Mouse (Mus musculus) 416B (cell line): Measurements from ENCODE around the gene Mapk10.

Source experiments
- DNase-seq: peaks from one replicate; pipeline ENCODE4 v3.0.0; 2011; ENCODE audit warnings: low read depth

Gene Mapk10

DNA sequence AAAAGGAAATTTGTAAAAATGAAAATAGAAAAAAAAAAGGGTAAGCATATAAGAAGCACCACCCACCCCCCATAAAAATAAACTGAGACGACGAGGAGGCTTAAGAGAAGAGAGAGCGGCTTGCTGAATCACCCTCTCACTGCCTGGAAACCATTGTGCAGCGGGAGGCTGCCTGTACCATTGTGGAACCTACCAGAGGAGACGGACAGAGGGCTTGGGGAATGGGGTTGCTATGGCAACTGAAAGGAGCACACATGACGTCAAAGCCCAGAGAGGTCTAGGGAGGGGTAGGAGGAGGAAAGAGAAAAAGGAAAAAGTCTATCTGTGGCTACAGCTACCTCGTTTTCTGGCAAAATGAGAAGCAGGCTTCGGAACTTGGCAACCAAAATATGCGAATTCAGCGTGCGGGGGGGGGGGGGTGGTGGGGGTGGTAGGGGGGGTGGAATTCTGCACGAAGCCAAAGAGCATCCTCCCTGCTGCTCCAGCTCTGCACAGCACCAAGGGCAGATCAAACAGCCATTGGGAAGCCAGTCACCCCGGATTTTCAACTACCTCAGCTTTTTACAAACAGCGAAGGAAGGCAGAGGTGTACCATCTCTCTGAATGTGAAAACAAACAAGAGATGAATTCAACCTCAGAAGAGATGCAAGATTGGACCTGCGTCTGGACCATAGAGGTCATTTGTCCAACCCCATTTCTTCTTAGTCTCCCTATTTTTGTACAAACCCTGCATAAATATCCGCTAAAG is at the start of gene Mapk10:
Gene Mapk10, minus strand, starts transcription at position 234 of the 748 bp plus-strand sequence.
- no peak for DNase-seq

- no peak for DNase-seq
Observed at GRCm38 (mm10) chr5:103256144-103256543, 45.0 kb upstream of the Mapk10 start.

- DNase-seq, result no peak
Observed at GRCm38 (mm10) chr5:103242430-103242829, 31.3 kb upstream of the Mapk10 start.

- DNase-seq, result no peak
Observed at GRCm38 (mm10) chr5:103231822-103232221, 20.7 kb upstream of the Mapk10 start.

DNA sequence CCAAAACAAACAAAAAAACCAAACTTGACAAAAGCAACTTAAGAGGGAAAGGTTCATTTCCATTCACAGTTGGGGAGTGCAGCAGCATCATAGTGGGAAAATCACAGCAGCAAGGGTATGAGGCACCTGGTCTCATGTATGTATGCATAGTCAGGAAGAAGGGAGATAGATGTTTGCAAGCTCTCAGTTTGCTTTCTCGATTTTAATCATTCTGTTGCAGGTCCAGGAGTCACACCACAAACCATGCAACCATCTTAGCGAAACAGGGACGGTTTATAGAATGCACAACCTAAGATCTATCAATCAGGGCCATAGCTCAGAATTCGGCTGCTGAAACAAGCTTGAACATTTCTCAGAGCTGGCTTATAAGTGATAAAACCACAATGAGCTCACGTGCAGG is 19.2 kb upstream of the Mapk10 start:
- no peak for DNase-seq

- no peak for DNase-seq
Observed at GRCm38 (mm10) chr5:103229321-103229720, 18.2 kb upstream of the Mapk10 start.

- no peak for DNase-seq
Observed at GRCm38 (mm10) chr5:103221997-103222396, 10.9 kb upstream of the Mapk10 start.

DNA sequence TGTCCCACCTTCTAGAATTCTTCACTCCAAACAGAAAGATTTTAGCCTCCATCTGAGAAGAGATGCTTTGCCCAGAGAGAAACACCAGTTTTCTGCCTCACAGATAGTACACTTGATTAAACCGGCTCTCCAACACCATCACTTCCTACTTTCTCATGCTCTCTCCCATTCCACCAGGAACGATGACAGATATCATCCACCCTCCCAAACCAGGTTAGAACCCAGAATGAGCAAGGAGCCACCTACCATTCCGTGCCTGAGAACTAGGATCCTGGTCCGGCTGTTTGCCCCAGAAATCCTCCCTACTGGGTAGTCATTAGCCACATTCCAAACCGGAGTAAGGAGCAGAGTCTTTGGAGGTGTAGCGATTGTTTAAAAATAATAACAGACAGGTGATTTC is 490 bp downstream of the Mapk10 start:
- no peak for DNase-seq

GRCm38 (mm10) chr5:103210018-103210417 is 1.1 kb downstream of the Mapk10 start:
- no peak for DNase-seq

- no peak for DNase-seq
Observed at GRCm38 (mm10) chr5:103209486-103209885, 1.6 kb downstream of the Mapk10 start.

- no peak for DNase-seq
Observed at GRCm38 (mm10) chr5:103208869-103209268, 2.3 kb downstream of the Mapk10 start.

- no peak for DNase-seq
Observed at GRCm38 (mm10) chr5:103208021-103208511, 3.1 kb downstream of the Mapk10 start.

DNA sequence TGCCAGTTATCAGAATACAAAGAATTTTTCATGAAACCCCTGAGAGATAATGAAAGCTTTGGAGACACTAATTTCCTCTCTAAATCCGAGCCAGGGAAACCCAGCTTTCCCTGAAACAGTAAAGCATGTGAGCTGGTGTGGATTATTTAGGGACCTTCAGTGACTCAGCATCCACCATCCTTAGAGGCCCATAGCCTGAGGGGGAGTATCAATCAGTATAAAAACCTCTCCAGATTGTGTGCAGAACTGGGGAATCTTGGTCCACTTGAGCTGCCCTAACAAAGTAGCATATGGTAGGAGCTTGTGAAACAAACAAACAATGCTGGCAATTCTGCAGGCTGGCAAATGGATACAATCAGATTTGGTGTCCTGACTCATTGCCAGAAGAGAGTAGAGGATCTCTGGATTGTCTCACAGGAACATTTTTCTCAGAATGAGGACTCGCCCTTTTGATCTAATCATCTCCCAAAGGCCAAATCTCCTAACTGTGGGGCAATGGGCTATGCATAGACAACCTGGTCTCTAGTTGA is 13.3 kb downstream of the Mapk10 start:
- no peak for DNase-seq

- no peak for DNase-seq
Observed at GRCm38 (mm10) chr5:103194549-103194948, 16.6 kb downstream of the Mapk10 start.

- DNase-seq, result no peak
Observed at GRCm38 (mm10) chr5:103193700-103194099, 17.4 kb downstream of the Mapk10 start.

GRCm38 (mm10) chr5:103191577-103191976 is 19.6 kb downstream of the Mapk10 start:
- DNase-seq, result no peak

- no peak for DNase-seq
Observed at GRCm38 (mm10) chr5:103184256-103184655, 26.9 kb downstream of the Mapk10 start.

- DNase-seq, result no peak
Observed at GRCm38 (mm10) chr5:103181622-103182021, 29.5 kb downstream of the Mapk10 start.

- no peak for DNase-seq
Observed at GRCm38 (mm10) chr5:103177010-103177409, 34.1 kb downstream of the Mapk10 start.

DNA sequence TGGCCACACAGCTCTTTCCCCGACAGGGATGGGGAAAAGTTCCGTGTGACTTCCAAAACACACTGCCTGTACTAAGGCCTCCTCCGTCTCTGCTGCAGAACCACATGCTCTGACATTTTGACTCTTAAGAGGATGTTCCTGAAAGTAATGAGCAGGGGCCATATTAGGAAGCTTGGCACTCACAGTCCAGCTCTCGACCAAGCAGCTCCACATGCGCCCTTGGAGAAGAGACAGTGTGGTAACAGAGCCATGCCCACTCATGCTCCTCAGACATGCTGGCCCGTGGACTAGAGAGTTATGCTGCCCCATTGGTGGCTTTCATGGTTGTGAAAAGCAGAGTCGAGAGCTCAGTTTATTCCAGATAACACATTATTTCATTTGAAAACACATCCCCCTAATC is 35.1 kb downstream of the Mapk10 start:
- no peak for DNase-seq

DNA sequence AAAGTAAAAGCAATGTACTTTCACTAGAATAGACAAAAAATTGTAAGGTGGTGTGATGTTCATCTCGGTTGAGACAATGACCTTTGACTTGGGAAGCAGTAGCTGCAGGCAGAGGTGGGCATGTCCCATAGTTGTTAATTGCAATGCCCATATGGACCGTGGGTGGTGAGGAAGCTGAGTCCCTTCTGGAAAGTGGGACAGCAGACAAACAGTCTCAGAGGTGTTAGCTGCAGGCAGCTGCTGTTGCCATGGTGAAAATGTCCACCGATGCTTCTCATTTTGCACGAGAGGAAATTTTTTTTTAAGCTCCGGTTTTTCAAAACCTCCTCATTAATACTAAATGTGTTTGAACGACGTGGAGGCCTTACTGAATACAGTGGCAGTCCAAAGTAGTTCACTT is 36.5 kb downstream of the Mapk10 start:
- no peak for DNase-seq

DNA sequence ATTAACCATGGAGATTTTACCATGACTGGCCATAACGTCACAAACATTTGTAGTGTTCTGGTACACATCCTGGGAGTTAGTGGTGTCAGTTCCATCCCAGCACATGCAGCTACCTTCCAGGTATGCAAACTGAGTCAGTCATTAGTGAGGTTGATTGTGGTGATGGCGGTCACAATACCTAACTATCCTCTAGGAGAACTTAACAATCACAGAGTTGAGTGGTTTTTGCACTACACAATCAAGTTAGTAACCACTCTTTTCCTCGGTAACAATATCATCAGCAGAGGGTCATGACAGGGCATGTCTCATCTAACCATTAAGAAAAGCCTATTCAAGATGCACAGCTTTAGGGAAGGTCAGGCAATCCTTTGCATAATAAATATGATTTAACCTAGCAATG is 39.9 kb downstream of the Mapk10 start:
- DNase-seq, result no peak

DNA sequence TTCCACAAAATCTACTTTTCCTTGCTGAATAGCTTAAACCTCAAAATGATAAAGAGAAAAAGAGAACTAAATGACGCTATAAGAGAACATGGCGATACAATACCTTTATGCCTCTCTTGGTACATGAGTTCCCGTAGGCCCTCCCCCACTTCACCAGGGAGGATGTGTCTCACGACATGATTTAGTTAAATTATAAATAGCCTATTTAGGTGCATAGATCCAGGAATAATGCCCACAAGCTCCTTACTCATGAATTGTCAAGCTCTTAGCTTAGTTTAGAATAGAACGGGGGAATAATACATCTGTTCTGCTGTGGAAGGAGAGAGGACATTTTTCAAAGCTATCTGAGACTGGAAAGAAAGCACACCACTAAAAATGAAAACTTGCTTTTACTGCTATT is 43.8 kb downstream of the Mapk10 start:
- DNase-seq, result no peak

- DNase-seq, result no peak
Observed at GRCm38 (mm10) chr5:103166755-103167154, 44.4 kb downstream of the Mapk10 start.
